Mouse (Mus musculus) liver, embryonic 14.5 days (tissue): ENCODE measurements at regions not wholly inside any gene's neighbourhood (a gene's known extent, or its start where the extent isn't known, plus 50 kb on each side); places are given as distances from the start of the nearest gene placed in this dataset.

ENCODE experiments used
- ATAC-seq: fragments of 200-750 bp; cut with Nextera tagmentation; 2 replicates; pipeline ENCODE4 v1.8.0; 2017; ENCODE audit warnings: moderate number of reproducible peaks, mild to moderate bottlenecking, moderate library complexity; ENCODE audit not compliant: insufficient read depth
- DNase-seq, 3 experiments: peaks; one replicate each; pipeline ENCODE4 v3.0.0-alpha.2; 2012 to 2013; ENCODE audit warnings: low read depth in 3 of 3, low spot score in 3 of 3
- H3K27ac ChIP-seq: fragments of 300-500 bp; sonication (generic); 2 replicates; pipeline ENCODE4 v1.5.1; 2014; ENCODE audit warnings: moderate library complexity, mild to moderate bottlenecking, control low read depth, inconsistent platforms
- H3K27me3 ChIP-seq: fragments of 300-500 bp; sonication (generic); 2 replicates; pipeline ENCODE4 v1.6.1; 2014; ENCODE audit warnings: mild to moderate bottlenecking, low read length, moderate library complexity; ENCODE audit not compliant: control insufficient read depth, insufficient read depth
- H3K36me3 ChIP-seq: fragments of 300-500 bp; sonication (generic); replicated peaks from 2 replicates; pipeline ENCODE4 v1.6.1; 2014; ENCODE audit warnings: low read depth; ENCODE audit not compliant: control insufficient read depth, insufficient read depth
- H3K4me1 ChIP-seq, 2 experiments: fragments of 200-500 bp in 1 of 2; fragments of 300-500 bp in 1 of 2; sonication (generic) in 1 of 2; replicated peaks; 2 replicates each; pipeline ENCODE4 v1.6.1; 2012 to 2014; ENCODE audit warnings: antibody characterized with exemption in 1 of 2, inconsistent platforms in 1 of 2, low read length in 1 of 2; ENCODE audit not compliant: control insufficient read depth in 2 of 2, insufficient read depth in 2 of 2
- H3K4me2 ChIP-seq: fragments of 300-500 bp; sonication (generic); 2 replicates; pipeline ENCODE4 v1.6.1; 2014; ENCODE audit warnings: low read depth, mild to moderate bottlenecking, control low read depth, moderate library complexity
- H3K4me3 ChIP-seq, 2 experiments: fragments of 200-500 bp in 1 of 2; fragments of 300-500 bp in 1 of 2; sonication (generic) in 1 of 2; 2 replicates each; pipeline ENCODE4 v1.5.1; 2012 to 2014; ENCODE audit warnings: low read depth in 2 of 2, low read length in 2 of 2, mild to moderate bottlenecking in 2 of 2, control low read depth in 1 of 2, inconsistent platforms in 1 of 2, moderate library complexity in 1 of 2; ENCODE audit not compliant: insufficient read depth in 1 of 2
- H3K9ac ChIP-seq: fragments of 300-500 bp; sonication (generic); replicated peaks from 2 replicates; pipeline ENCODE4 v1.6.1; 2014; ENCODE audit warnings: mild to moderate bottlenecking, control low read depth, moderate library complexity
- H3K9me3 ChIP-seq: fragments of 300-500 bp; sonication (generic); 2 replicates; pipeline ENCODE4 v1.6.1; 2016; ENCODE audit warnings: low read length, mixed read lengths; ENCODE audit not compliant: control insufficient read depth
- CTCF ChIP-seq: IDR thresholded peaks from 2 replicates; pipeline ENCODE4 v1.5.1; 2016; ENCODE audit warnings: antibody characterized with exemption, low read depth, control low read depth
- EP300 ChIP-seq: IDR thresholded peaks from 2 replicates; pipeline ENCODE4 v1.6.1; 2016; ENCODE audit warnings: antibody characterized with exemption, low read depth
- WGBS: fragments of 180-500 bp; shearing (Covaris S2); extraction: QIAGEN DNeasy Blood & Tissue Kit; methylation state at CpG from one replicate; pipeline ENCODE4 v1.1.7; 2014; ENCODE audit not compliant: insufficient replicate concordance; 5-methylcytosine and 5-hydroxymethylcytosine counted together

GRCm38 (mm10) chr2:162796528-162796927 lies 134.8 kb upstream of the Srsf6 start:
- ATAC-seq (no peak), DNase-seq (no peak)
- H3K9ac ChIP-seq, result no peak overlapping the region
- H3K4me1 ChIP-seq, result no peaks in the 10 kb centered on the region
- TF ChIP-seq EP300 (no peak), CTCF (no peak)
- H3K4me3 ChIP-seq, result no peak overlapping the region
- H3K4me2 ChIP-seq, result no peak overlapping the region
- WGBS, result 43% methylated on average over 4 of the region's 4 CpGs
- H3K27ac ChIP-seq, result no peak overlapping the region
- no peaks in the 10 kb centered on the region for H3K36me3 ChIP-seq
- H3K27me3 ChIP-seq, result no peaks in the 10 kb centered on the region
- no peaks in the 10 kb centered on the region for H3K9me3 ChIP-seq

- H3K36me3 ChIP-seq, result no peaks in the 10 kb centered on the region
- no peak overlapping the region for H3K4me3 ChIP-seq
- H3K4me1 ChIP-seq, result no peaks in the 10 kb centered on the region
- H3K27ac ChIP-seq, result no peak overlapping the region
- no peak for TF ChIP-seq CTCF
- no peak for TF ChIP-seq EP300
- DNase-seq, result no peak
- H3K9ac ChIP-seq, result no peak overlapping the region
- no peaks in the 10 kb centered on the region for H3K27me3 ChIP-seq
- H3K4me2 ChIP-seq, result no peak overlapping the region
- WGBS, result 63% methylated on average over 8 of the region's 8 CpGs
- no peaks in the 10 kb centered on the region for H3K9me3 ChIP-seq
- ATAC-seq, result no peak
Measured at GRCm38 (mm10) chr2:162794285-162794684, 133.3 kb upstream of the Ptprt start.

GRCm38 (mm10) chr2:162791374-162792098 lies 130.6 kb upstream of the Ptprt start:
- no peaks in the 10 kb centered on the region for H3K9me3 ChIP-seq
- H3K27ac ChIP-seq, result no peak overlapping the region
- 64% methylated on average over 12 of the region's 12 CpGs for WGBS

GRCm38 (mm10) chr2:162784176-162784813 lies 123.3 kb upstream of the Ptprt start:
- Histone ChIP-seq H3K9ac (no peak overlapping the region), H3K4me1 (no peaks in the 10 kb centered on the region), H3K36me3 (no peaks in the 10 kb centered on the region), H3K4me2 (no peak overlapping the region), H3K27me3 (no peaks in the 10 kb centered on the region), H3K4me3 (no peak overlapping the region), H3K9me3 (no peaks in the 10 kb centered on the region), H3K27ac (no peak overlapping the region)
- TF ChIP-seq CTCF (no peak), EP300 (no peak)
- DNase-seq (no peak), ATAC-seq (no peak)
- 56% methylated on average over 8 of the region's 8 CpGs for WGBS

More at GRCm38 (mm10) chr2:162791374-162792098, 130.6 kb upstream of the Ptprt start:
- DNase-seq, result no peak
- Histone ChIP-seq H3K36me3 (no peaks in the 10 kb centered on the region), H3K4me2 (no peak overlapping the region), H3K27me3 (no peaks in the 10 kb centered on the region), H3K4me3 (no peak overlapping the region), H3K9ac (no peak overlapping the region), H3K4me1 (no peaks in the 10 kb centered on the region)
- TF ChIP-seq EP300 (no peak), CTCF (no peak)
- ATAC-seq, result no peak

GRCm38 (mm10) chr2:162781599-162781998 lies 120.7 kb upstream of the Ptprt start:
- Histone ChIP-seq H3K27ac (no peak overlapping the region), H3K4me2 (no peak overlapping the region), H3K4me3 (no peak overlapping the region), H3K27me3 (no peaks in the 10 kb centered on the region), H3K9ac (no peak overlapping the region), H3K4me1 (no peaks in the 10 kb centered on the region), H3K36me3 (no peaks in the 10 kb centered on the region), H3K9me3 (no peaks in the 10 kb centered on the region)
- no peak for TF ChIP-seq EP300
- no peak for TF ChIP-seq CTCF
- ATAC-seq (no peak), DNase-seq (no peak)
- 60% methylated on average over 6 of the region's 6 CpGs for WGBS
